Mouse (Mus musculus): ENCODE results near the gene Nkx1-1. TPM values are rescaled to one million over a fixed set of nuclear protein-coding genes. Genes with fewer than 3 reads are reported as not detected.

The Nkx1-1 gene
- polyA plus RNA-seq, 1 experiment from 2014 or later, result not detected

DNA sequence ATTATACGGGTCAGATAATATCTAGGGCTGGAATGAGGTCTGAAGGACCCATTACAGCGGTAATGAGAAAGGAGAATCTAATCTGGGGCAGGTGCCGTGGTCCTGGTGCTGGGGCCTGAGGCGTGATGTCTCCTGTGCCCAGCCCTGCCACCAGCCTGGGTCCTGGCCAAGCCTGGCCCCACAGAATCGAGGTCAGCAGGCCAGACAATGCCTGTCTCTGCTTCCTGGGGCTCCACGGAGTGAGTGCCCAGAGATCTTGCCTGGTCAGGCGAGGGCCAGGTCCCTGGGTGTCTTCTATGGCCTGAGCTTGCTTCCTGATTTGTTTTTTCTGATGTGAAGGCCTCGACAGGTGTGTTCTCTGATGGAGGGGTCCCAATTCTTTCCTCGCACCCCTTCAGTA, 10.0 kb upstream of the Nkx1-1 start:
- no peak for ATAC-seq (replicated peaks; ENCODE audit: low FRiP score)
- Histone ChIP-seq H3K4me1 (replicated peaks; ENCODE audit: control insufficient read depth, insufficient read depth, low read length) (peaks cover 6% of the 10 kb centered on the region; the same call in 1 of the 2 replicates), H3K36me3 (ENCODE audit: control insufficient read depth, insufficient read depth, low read length) (no peaks in the 10 kb centered on the region), H3K4me3 (ENCODE audit: low read depth, low read length) (no peak overlapping the region), H3K27me3 (ENCODE audit: control insufficient read depth, insufficient read depth, low read length) (peaks cover 34% of the 10 kb centered on the region), H3K27ac (ENCODE audit: low read depth, low read length) (no peak overlapping the region), H3K4me2 (ENCODE audit: low read depth, low read length, severe bottlenecking) (no peak overlapping the region), H3K9ac (ENCODE audit: low read length) (no peak overlapping the region), H3K9me3 (ENCODE audit: control insufficient read depth, low read length) (no peaks in the 10 kb centered on the region)
- WGBS, result 51% methylated on average over 9 of the region's 9 CpGs
- DNase-seq (ENCODE audit: low spot score), result no peak

DNA sequence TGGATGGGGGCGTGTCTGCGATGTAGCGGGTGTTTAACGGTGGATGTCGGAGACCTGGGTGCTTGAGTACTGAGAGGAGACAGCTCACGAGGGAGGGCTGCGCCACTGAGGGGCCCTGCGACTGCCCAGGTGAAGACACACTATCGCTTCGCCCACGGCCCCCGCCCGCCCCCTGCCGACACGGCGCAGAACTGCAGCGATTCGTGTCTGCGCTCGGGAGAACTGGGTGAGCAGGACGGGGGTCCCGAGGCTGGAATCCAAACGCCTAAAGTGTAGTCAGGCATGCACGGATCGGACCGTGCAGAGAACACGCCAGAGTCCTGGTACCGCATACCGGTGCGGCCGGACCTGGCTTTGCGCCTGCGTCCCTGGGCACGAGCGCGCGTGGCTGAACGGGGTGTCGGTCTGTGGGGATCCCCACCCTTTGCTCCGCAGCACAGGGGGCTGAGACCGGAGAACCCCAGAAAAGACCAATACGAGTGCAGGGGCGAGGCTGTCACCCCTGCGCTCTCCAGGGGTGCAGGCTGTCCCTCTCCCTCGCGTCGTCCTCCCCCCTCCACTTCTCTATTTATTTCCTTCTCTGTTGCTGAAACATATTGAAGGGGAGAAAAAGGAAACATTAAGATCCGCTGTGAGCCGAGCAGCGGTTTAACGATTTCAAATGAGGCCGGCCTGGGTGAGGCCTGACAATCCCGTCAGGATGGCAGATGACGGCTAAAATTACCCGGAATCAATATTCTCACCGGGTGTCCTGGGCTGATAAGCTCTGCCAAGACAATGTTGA, 9.3 kb upstream of the Nkx1-1 start:
- Histone ChIP-seq H3K9ac (ENCODE audit: low read length) (no peak overlapping the region), H3K27ac (ENCODE audit: low read depth, low read length) (no peak overlapping the region), H3K27me3 (ENCODE audit: control insufficient read depth, insufficient read depth, low read length) (peaks cover 40% of the 10 kb centered on the region), H3K9me3 (ENCODE audit: control insufficient read depth, low read length) (no peaks in the 10 kb centered on the region), H3K4me1 (replicated peaks; ENCODE audit: control insufficient read depth, insufficient read depth, low read length) (peaks cover 6% of the 10 kb centered on the region; the same call in 1 of the 2 replicates), H3K36me3 (ENCODE audit: control insufficient read depth, insufficient read depth, low read length) (no peaks in the 10 kb centered on the region), H3K4me2 (ENCODE audit: low read depth, low read length, severe bottlenecking) (peak overlapping the region; percentile 47), H3K4me3 (ENCODE audit: low read depth, low read length) (peak overlapping the region; percentile 17)
- DNase-seq (ENCODE audit: low spot score) (peak; percentile 91), ATAC-seq (replicated peaks; ENCODE audit: low FRiP score) (no peak)
- 6% methylated on average over 56 of the region's 56 CpGs for WGBS

DNA sequence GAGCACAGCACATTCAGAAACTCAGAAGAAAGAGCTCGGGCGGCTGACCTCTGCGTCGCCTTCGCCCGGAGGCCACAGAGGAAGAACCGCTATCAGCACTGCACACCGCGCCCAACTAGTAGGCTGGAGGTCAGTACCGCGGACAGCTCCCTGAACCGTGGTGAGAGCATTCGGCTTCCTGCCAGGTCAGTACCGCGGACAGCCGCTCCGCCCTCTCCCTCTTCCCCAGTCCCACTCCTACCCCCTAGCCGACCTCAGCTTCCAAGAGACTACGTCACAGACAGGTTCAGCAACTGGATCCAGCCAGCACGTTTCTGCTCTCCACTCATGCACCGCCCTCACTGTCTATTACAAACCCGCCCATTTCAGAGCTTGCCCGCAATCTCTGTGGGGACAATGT, 4.4 kb upstream of the Nkx1-1 start:
- 2% methylated on average over 23 of the region's 23 CpGs for WGBS
- ATAC-seq (replicated peaks; ENCODE audit: low FRiP score), result peak; percentile 33; the same call in 1 of the 2 replicates
- Histone ChIP-seq H3K4me2 (ENCODE audit: low read depth, low read length, severe bottlenecking) (no peak overlapping the region), H3K9me3 (ENCODE audit: control insufficient read depth, low read length) (no peaks in the 10 kb centered on the region), H3K9ac (ENCODE audit: low read length) (no peak overlapping the region), H3K27me3 (ENCODE audit: control insufficient read depth, insufficient read depth, low read length) (peaks cover 75% of the 10 kb centered on the region), H3K4me3 (ENCODE audit: low read depth, low read length) (no peak overlapping the region), H3K27ac (ENCODE audit: low read depth, low read length) (no peak overlapping the region), H3K4me1 (replicated peaks; ENCODE audit: control insufficient read depth, insufficient read depth, low read length) (peaks cover 17% of the 10 kb centered on the region; the same call in 1 of the 2 replicates), H3K36me3 (ENCODE audit: control insufficient read depth, insufficient read depth, low read length) (no peaks in the 10 kb centered on the region)
- peak; percentile 93 for DNase-seq (ENCODE audit: low spot score)

DNA sequence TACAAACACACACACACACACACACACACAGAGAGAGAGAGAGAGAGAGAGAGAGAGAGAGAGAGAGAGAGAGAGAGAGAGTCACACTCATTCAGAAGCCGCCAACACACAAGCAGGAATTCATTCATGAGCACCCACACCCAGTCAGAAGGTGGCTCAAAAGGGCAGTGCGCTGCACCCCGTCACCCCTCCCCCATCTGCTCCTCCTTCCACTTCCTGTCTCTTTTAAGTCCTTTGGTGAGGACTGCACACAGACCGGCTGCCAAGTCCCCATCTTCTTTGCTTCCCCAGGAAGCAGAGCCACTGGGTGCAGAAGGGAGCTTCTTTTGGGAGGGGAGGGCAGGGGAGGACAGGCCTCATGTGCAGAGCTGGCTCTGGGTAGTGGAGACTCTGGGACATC, 2.2 kb upstream of the Nkx1-1 start:
- 0% methylated on average over 4 of the region's 4 CpGs for WGBS
- DNase-seq (ENCODE audit: low spot score) (peak; percentile 50), ATAC-seq (replicated peaks; ENCODE audit: low FRiP score) (no peak)
- Histone ChIP-seq H3K4me1 (replicated peaks; ENCODE audit: control insufficient read depth, insufficient read depth, low read length) (peaks cover 17% of the 10 kb centered on the region; the same call in 1 of the 2 replicates), H3K36me3 (ENCODE audit: control insufficient read depth, insufficient read depth, low read length) (no peaks in the 10 kb centered on the region), H3K27me3 (ENCODE audit: control insufficient read depth, insufficient read depth, low read length) (peaks cover 86% of the 10 kb centered on the region), H3K4me3 (ENCODE audit: low read depth, low read length) (no peak overlapping the region), H3K27ac (ENCODE audit: low read depth, low read length) (no peak overlapping the region), H3K9me3 (ENCODE audit: control insufficient read depth, low read length) (no peaks in the 10 kb centered on the region), H3K4me2 (ENCODE audit: low read depth, low read length, severe bottlenecking) (no peak overlapping the region), H3K9ac (ENCODE audit: low read length) (no peak overlapping the region)

DNA sequence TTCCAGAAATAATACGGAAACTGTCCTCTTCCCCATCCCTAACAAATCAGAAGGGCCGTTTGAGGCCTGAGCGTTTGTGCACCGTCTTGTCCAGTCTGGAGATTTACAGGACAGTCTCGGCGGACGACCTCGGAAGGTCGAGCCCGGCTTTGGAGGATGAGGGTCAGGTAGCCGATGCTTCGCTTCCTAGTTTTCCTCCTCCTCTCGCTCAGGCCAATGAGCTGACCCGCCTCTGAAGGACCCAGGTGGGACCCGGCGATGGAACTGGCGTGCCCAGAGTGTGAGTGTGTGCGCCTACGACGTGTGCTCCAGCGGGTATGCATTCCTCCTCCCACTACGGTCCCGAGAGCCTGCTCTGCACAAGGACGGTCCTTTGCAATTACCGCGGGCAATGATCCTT, 1.4 kb upstream of the Nkx1-1 start:
- Histone ChIP-seq H3K27ac (ENCODE audit: low read depth, low read length) (no peak overlapping the region), H3K27me3 (ENCODE audit: control insufficient read depth, insufficient read depth, low read length) (peaks cover 92% of the 10 kb centered on the region), H3K9me3 (ENCODE audit: control insufficient read depth, low read length) (no peaks in the 10 kb centered on the region), H3K9ac (ENCODE audit: low read length) (no peak overlapping the region), H3K4me1 (replicated peaks; ENCODE audit: control insufficient read depth, insufficient read depth, low read length) (peaks cover 22% of the 10 kb centered on the region; the same call in 1 of the 2 replicates), H3K4me3 (ENCODE audit: low read depth, low read length) (no peak overlapping the region), H3K36me3 (ENCODE audit: control insufficient read depth, insufficient read depth, low read length) (no peaks in the 10 kb centered on the region), H3K4me2 (ENCODE audit: low read depth, low read length, severe bottlenecking) (no peak overlapping the region)
- 2% methylated on average over 26 of the region's 26 CpGs for WGBS
- DNase-seq (ENCODE audit: low spot score) (peak; percentile 50), ATAC-seq (replicated peaks; ENCODE audit: low FRiP score) (no peak)

DNA sequence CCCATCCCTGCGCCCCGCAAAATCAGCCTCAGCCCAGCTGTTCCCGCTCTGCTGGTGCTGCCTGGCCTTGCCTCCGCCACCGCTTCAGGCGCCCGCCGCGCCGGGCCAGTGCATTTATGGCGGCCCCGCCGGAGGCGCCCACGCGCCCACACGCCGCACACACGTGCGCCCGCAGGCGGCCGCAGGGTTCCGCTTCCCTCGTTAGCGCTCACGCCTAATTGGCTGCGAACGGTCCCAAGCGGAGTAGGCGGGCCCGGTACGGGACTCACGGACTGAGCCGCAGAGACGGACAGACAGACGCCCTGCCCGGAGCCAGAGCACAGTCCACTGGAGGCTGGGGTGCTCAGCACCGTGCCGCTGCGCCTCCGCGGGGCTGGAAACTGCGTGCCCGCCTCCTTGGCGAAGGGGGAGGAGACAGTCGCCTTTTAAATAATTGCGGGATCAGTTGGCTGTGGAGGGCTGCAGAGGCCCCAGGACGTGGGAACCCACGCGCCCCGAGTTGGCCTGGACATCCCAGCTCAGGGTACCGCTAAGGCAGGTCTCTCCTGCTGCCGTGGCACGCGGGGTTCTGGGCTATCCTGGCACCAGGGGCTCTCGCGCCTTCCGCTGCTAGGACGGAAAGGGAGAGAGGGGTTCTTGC, 485 bp upstream of the Nkx1-1 start:
- 1% methylated on average over 54 of the region's 60 CpGs for WGBS
- Histone ChIP-seq H3K9me3 (ENCODE audit: control insufficient read depth, low read length) (no peaks in the 10 kb centered on the region), H3K36me3 (ENCODE audit: control insufficient read depth, insufficient read depth, low read length) (no peaks in the 10 kb centered on the region), H3K4me2 (ENCODE audit: low read depth, low read length, severe bottlenecking) (0 out of 2 replicates have a peak overlapping the region, but pooled peaks have one; percentile 31), H3K27ac (ENCODE audit: low read depth, low read length) (no peak overlapping the region), H3K27me3 (ENCODE audit: control insufficient read depth, insufficient read depth, low read length) (peaks cover 99% of the 10 kb centered on the region), H3K9ac (ENCODE audit: low read length) (no peak overlapping the region), H3K4me1 (replicated peaks; ENCODE audit: control insufficient read depth, insufficient read depth, low read length) (peaks cover 22% of the 10 kb centered on the region; the same call in 1 of the 2 replicates), H3K4me3 (ENCODE audit: low read depth, low read length) (peak overlapping the region; percentile 10)
- no peak for ATAC-seq (replicated peaks; ENCODE audit: low FRiP score)
- peak; percentile 57 for DNase-seq (ENCODE audit: low spot score)

DNA sequence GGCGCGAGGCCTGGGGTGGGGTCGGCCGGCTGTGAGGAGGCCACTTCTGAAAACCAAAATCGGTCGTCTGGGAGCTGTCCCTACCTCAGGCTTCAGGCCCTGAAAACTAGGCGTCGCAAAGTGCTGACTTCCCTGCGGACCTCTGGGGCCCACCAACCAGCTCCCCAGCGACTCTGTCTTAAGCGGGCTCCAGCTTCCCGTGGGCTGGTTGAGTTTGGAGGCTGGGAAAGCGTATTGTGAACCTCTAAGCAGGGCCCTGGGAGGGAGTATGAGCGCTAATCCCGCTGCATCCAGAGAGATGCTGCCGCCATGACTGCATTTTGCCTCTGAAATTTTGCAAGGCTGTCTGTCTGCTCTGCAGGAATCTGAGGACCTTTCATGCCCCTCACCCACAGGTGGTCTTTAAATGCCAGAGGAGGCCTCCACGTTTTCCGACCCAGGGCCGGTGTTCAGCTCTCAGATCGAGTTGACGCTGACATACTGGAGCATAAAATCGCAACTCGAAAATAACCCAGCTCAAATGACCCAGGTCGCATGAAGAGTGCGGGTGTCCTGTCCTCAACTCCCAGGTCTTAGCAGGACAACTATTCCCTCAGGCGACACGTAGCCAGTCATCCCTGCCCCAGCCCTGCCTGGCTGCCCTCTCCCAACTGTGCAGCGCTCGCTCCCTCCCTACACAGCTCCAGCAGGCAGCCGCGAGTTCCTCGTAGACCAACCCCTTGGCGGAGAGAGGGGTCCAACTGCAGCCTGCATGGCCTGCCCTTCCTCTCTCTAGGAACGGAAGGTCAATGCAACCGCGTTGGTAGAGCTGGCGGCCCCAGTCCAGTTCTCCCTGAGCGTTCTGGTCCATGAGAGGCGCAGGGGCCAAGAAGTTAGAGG, 1.5 kb downstream of the Nkx1-1 start:
- peaks cover 92% of the 10 kb centered on the region for H3K27me3 ChIP-seq (ENCODE audit: control insufficient read depth, insufficient read depth, low read length)
- no peak for ATAC-seq (replicated peaks; ENCODE audit: low FRiP score)
- WGBS, result under 1% methylated on average over 39 of the region's 39 CpGs
- peaks cover 22% of the 10 kb centered on the region; the same call in 1 of the 2 replicates for H3K4me1 ChIP-seq (replicated peaks; ENCODE audit: control insufficient read depth, insufficient read depth, low read length)
- no peaks in the 10 kb centered on the region for H3K36me3 ChIP-seq (ENCODE audit: control insufficient read depth, insufficient read depth, low read length)
- no peak overlapping the region for H3K4me2 ChIP-seq (ENCODE audit: low read depth, low read length, severe bottlenecking)
- H3K27ac ChIP-seq (ENCODE audit: low read depth, low read length), result no peak overlapping the region
- H3K9me3 ChIP-seq (ENCODE audit: control insufficient read depth, low read length), result no peaks in the 10 kb centered on the region
- peak; percentile 60 for DNase-seq (ENCODE audit: low spot score)
- no peak overlapping the region for H3K4me3 ChIP-seq (ENCODE audit: low read depth, low read length)
- H3K9ac ChIP-seq (ENCODE audit: low read length), result no peak overlapping the region

All from forebrain, embryonic 11.5 days (tissue).